Mouse (Mus musculus) limb, embryonic 11.5 days (tissue): ENCODE results near the gene Smyd1. TPM values are rescaled to one million over a fixed set of nuclear protein-coding genes. Genes with fewer than 3 reads are reported as not detected.
A peak's percentile ranks its signal among the peaks of the same experiment; 100 is the strongest.

Experiments used
- ATAC-seq: fragments of 200-750 bp; cut with Nextera tagmentation; 2 replicates; pipeline ENCODE4 v1.8.0; 2017; ENCODE audit warnings: low read depth; ENCODE audit not compliant: insufficient number of reproducible peaks, low FRiP score, low TSS enrichment
- DNase-seq: peaks from one replicate; pipeline ENCODE4 v3.0.0-alpha.2; 2015; ENCODE audit warnings: low spot score
- H3K27ac ChIP-seq: fragments of 300-500 bp; sonication (generic); replicated peaks from 2 replicates; pipeline ENCODE4 v1.5.1; 2014; ENCODE audit warnings: low read depth, mild to moderate bottlenecking, low read length
- H3K27me3 ChIP-seq: fragments of 300-500 bp; sonication (generic); 2 replicates; pipeline ENCODE4 v1.6.1; 2014; ENCODE audit warnings: mild to moderate bottlenecking, low read length, mixed read lengths; ENCODE audit not compliant: control insufficient read depth, insufficient read depth
- H3K36me3 ChIP-seq: fragments of 300-500 bp; sonication (generic); 2 replicates; pipeline ENCODE4 v1.6.1; 2014; ENCODE audit warnings: mild to moderate bottlenecking, low read length, moderate library complexity, mixed read lengths; ENCODE audit not compliant: control insufficient read depth, insufficient read depth
- H3K4me1 ChIP-seq: fragments of 300-500 bp; sonication (generic); 2 replicates; pipeline ENCODE4 v1.6.1; 2014; ENCODE audit warnings: low read length, mixed read lengths; ENCODE audit not compliant: control insufficient read depth, insufficient read depth
- H3K4me2 ChIP-seq: fragments of 300-500 bp; sonication (generic); 2 replicates; pipeline ENCODE4 v1.6.1; 2014; ENCODE audit warnings: low read depth, mild to moderate bottlenecking, moderate library complexity; ENCODE audit not compliant: severe bottlenecking
- H3K4me3 ChIP-seq: fragments of 300-500 bp; sonication (generic); 2 replicates; pipeline ENCODE4 v1.5.1; 2014; ENCODE audit warnings: low read depth, low read length
- H3K9ac ChIP-seq: fragments of 300-500 bp; sonication (generic); 2 replicates; pipeline ENCODE4 v1.6.1; 2014; ENCODE audit warnings: mild to moderate bottlenecking, low read length
- H3K9me3 ChIP-seq: fragments of 300-500 bp; sonication (generic); 2 replicates; pipeline ENCODE4 v1.6.1; 2016; ENCODE audit warnings: low read length; ENCODE audit not compliant: control insufficient read depth
- WGBS: fragments of 180-500 bp; shearing (Covaris S2); extraction: QIAGEN DNeasy Blood & Tissue Kit; methylation state at CpG from one replicate; pipeline ENCODE4 v1.1.7; 2014; 5-methylcytosine and 5-hydroxymethylcytosine counted together
- microRNA-seq: library from miRNA; unstranded; fragments of <30 nt; microRNA quantifications from one replicate; pipeline ENCODE4, GENCODE M21; 2016
- polyA plus RNA-seq: library from polyadenylated mRNA; unstranded; fragments of >200 nt; fragmentation: Nextera tagmentation; extraction: Ambion mirVana; gene quantifications from 2 replicates; pipeline ENCODE4 v1.2.1, GENCODE M21; 2014

Smyd1 gene
- polyA plus RNA-seq, 1 experiment from 2014 or later: 3.7 TPM

- ATAC-seq (no peak), DNase-seq (no peak)
- no peak overlapping the region for H3K27ac ChIP-seq
- H3K27me3 ChIP-seq: no peaks in the 10 kb centered on the region
- H3K9me3 ChIP-seq: no peaks in the 10 kb centered on the region
- no peak overlapping the region for H3K9ac ChIP-seq
- no peaks in the 10 kb centered on the region for H3K4me1 ChIP-seq
- 81% methylated on average over 7 of the region's 7 CpGs for WGBS
- no peak overlapping the region for H3K4me3 ChIP-seq
- no peaks in the 10 kb centered on the region for H3K36me3 ChIP-seq
- H3K4me2 ChIP-seq: no peak overlapping the region
Observed at GRCm38 (mm10) chr6:71184941-71185604, 137.0 kb downstream of the Smyd1 start.

GRCm38 (mm10) chr6:71180596-71180995, 141.4 kb downstream of the Smyd1 start:
- Histone ChIP-seq H3K27ac (no peak overlapping the region), H3K9ac (no peak overlapping the region), H3K9me3 (no peaks in the 10 kb centered on the region), H3K4me2 (no peak overlapping the region), H3K36me3 (no peaks in the 10 kb centered on the region), H3K4me3 (no peak overlapping the region), H3K4me1 (no peaks in the 10 kb centered on the region), H3K27me3 (no peaks in the 10 kb centered on the region)
- 92% methylated on average over 1 of the region's 1 CpGs for WGBS
- DNase-seq (no peak), ATAC-seq (no peak)

- no peaks in the 10 kb centered on the region for H3K36me3 ChIP-seq
- H3K27ac ChIP-seq: no peak overlapping the region
- no peak overlapping the region for H3K9ac ChIP-seq
- no peak for ATAC-seq
- no peak overlapping the region for H3K4me3 ChIP-seq
- WGBS: 87% methylated on average over 10 of the region's 10 CpGs
- H3K27me3 ChIP-seq: no peaks in the 10 kb centered on the region
- no peaks in the 10 kb centered on the region for H3K9me3 ChIP-seq
- no peaks in the 10 kb centered on the region for H3K4me1 ChIP-seq
- H3K4me2 ChIP-seq: no peak overlapping the region
- DNase-seq: no peak
Observed at GRCm38 (mm10) chr6:71172812-71173580, 149.0 kb downstream of the Smyd1 start.

GRCm38 (mm10) chr6:71166551-71167169, 155.4 kb downstream of the Smyd1 start:
- DNase-seq (peak; percentile 37), ATAC-seq (no peak)
- 55% methylated on average over 6 of the region's 6 CpGs for WGBS

GRCm38 (mm10) chr6:71164394-71164793, 157.6 kb downstream of the Smyd1 start:
- H3K9ac ChIP-seq: no peak overlapping the region
- no peaks in the 10 kb centered on the region for H3K36me3 ChIP-seq
- no peaks in the 10 kb centered on the region for H3K4me1 ChIP-seq
- ATAC-seq (peak; percentile 39; the same call in 1 of the 2 replicates), DNase-seq (no peak)
- no peak overlapping the region for H3K4me2 ChIP-seq
- no peaks in the 10 kb centered on the region for H3K9me3 ChIP-seq
- no peaks in the 10 kb centered on the region for H3K27me3 ChIP-seq
- WGBS: 26% methylated on average over 6 of the region's 6 CpGs
- H3K4me3 ChIP-seq: no peak overlapping the region
- H3K27ac ChIP-seq: no peak overlapping the region

More at GRCm38 (mm10) chr6:71166551-71167169, 155.4 kb downstream of the Smyd1 start:
- Histone ChIP-seq H3K27me3 (no peaks in the 10 kb centered on the region), H3K4me1 (no peaks in the 10 kb centered on the region), H3K4me2 (no peak overlapping the region), H3K36me3 (no peaks in the 10 kb centered on the region), H3K9me3 (no peaks in the 10 kb centered on the region), H3K27ac (no peak overlapping the region), H3K4me3 (no peak overlapping the region), H3K9ac (no peak overlapping the region)

Small RNAs within 50 kb of the gene (microRNA-seq; reads per million reads assigned to microRNA genes)
- gene Mir8112: 25.6 reads per million, percentile 32 among the genes with 10 or more reads in this experiment

Other genes with a start within 250 kb of the Smyd1 start
- 5.3 TPM in 2 replicates for gene Thnsl2, start 177.8 kb downstream of the Smyd1 start, polyA plus RNA-seq
- 0.29 TPM in 1 of 2 replicates, not detected in the other for gene Fabp1, start 122.4 kb downstream of the Smyd1 start, polyA plus RNA-seq
- 41.6 and 44.5 TPM in 2 replicates for gene Krcc1, start 50.6 kb downstream of the Smyd1 start, polyA plus RNA-seq
- gene Cd8b1, start 555 bp upstream of the Smyd1 start, polyA plus RNA-seq: 0.09 TPM in 1 of 2 replicates, not detected in the other
- gene Cd8a, start 51.2 kb upstream of the Smyd1 start, polyA plus RNA-seq: not detected in 2 replicates
- 10.7 and 12.2 TPM in 2 replicates for gene Rmnd5a, start 118.4 kb upstream of the Smyd1 start, polyA plus RNA-seq
- 13.7 and 14.4 TPM in 2 replicates for gene Rnf103, start 171.7 kb upstream of the Smyd1 start, polyA plus RNA-seq
- gene Chmp3, start 221.6 kb upstream of the Smyd1 start, polyA plus RNA-seq: 51.7 and 52.8 TPM in 2 replicates